Mouse (Mus musculus) intestine, embryonic 15.5 days (tissue): Measurements from ENCODE around the gene Wwp2. TPM values are rescaled to one million over a fixed set of nuclear protein-coding genes. Genes with fewer than 3 reads are reported as not detected.
A peak's percentile ranks its signal among the peaks of the same experiment; 100 is the strongest.

Experiments
- ATAC-seq: fragments of 200-750 bp; cut with Nextera tagmentation; 2 replicates; pipeline ENCODE4 v1.8.0; 2017; ENCODE audit warnings: moderate TSS enrichment, moderate library complexity
- H3K27ac ChIP-seq: fragments of 300-500 bp; sonication (generic); 2 replicates; pipeline ENCODE4 v1.5.1; 2015; ENCODE audit warnings: mild to moderate bottlenecking, inconsistent platforms
- H3K27me3 ChIP-seq: fragments of 300-500 bp; sonication (generic); replicated peaks from 2 replicates; pipeline ENCODE4 v1.6.1; 2015; ENCODE audit warnings: inconsistent platforms
- H3K36me3 ChIP-seq: fragments of 300-500 bp; sonication (generic); 2 replicates; pipeline ENCODE4 v1.6.1; 2015; ENCODE audit warnings: inconsistent platforms
- H3K4me1 ChIP-seq: fragments of 300-500 bp; sonication (generic); replicated peaks from 2 replicates; pipeline ENCODE4 v1.6.1; 2015; ENCODE audit warnings: inconsistent platforms
- H3K4me2 ChIP-seq: fragments of 300-500 bp; sonication (generic); replicated peaks from 2 replicates; pipeline ENCODE4 v1.6.1; 2015; ENCODE audit warnings: mild to moderate bottlenecking, inconsistent platforms
- H3K4me3 ChIP-seq: fragments of 300-500 bp; sonication (generic); replicated peaks from 2 replicates; pipeline ENCODE4 v1.5.1; 2015; ENCODE audit warnings: inconsistent platforms
- H3K9ac ChIP-seq: fragments of 300-500 bp; sonication (generic); 2 replicates; pipeline ENCODE4 v1.6.1; 2015; ENCODE audit warnings: inconsistent platforms
- H3K9me3 ChIP-seq: fragments of 300-500 bp; sonication (generic); 2 replicates; pipeline ENCODE4 v1.6.1; 2016; ENCODE audit warnings: inconsistent platforms
- WGBS: fragments of 180-500 bp; shearing (Covaris S2); methylation state at CpG from one replicate; pipeline ENCODE4 v1.1.7; 2015; 5-methylcytosine and 5-hydroxymethylcytosine counted together
- polyA plus RNA-seq: library from polyadenylated mRNA; unstranded; fragments of >200 nt; fragmentation: Nextera tagmentation; extraction: Ambion mirVana; gene quantifications from 2 replicates; pipeline ENCODE4 v1.2.1, GENCODE M21; 2015

Wwp2 gene
- polyA plus RNA-seq = 37.0 and 39.2 TPM in 2 replicates

DNA sequence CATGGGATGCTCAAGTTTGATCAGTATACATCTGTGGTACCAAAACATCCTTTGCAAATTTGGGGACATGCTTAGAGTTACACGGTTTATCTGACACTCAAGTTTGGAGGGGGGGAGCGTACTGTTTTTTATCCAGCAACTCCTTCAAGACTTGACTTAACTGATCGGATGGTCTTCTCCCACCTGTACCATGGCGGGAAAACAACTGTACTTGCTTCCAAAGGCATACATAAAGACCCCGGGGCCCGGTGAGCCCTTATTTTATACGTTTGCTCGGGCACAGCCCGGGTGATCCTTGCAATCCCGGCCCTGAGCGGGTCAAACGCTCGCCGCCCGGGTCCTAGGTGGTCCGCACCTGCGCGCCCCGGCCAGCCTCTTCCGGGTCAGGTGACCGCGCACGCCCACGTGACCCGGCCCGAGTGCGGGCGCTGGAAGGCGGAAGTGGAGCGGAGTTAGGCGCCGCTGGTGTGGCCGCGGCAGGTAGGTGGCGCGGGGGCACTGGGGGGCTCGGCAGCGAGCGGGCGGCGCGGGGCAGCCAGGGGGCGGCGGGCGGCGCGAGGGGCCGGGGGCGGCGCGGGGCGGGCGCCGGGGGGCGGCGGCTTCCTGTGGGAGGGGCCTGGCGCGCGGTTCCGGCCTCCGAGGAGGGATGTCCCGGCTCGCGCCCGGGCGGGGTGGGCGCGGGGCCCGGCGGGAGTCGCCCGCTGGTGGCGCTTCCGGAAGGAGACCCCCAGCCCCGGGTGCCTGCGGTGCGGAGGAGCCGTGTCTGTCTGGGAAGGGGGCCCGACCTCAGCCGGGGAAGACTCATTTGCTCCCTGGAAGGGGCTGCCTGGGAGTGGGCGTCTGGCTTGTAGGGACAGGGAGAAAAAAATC is at the start of gene Wwp2:
Wwp2 (plus strand) TSS at position 404 of the 870 bp plus-strand sequence.
- Histone ChIP-seq H3K4me2 (peak within 1 kb of the TSS; percentile 82), H3K4me3 (peak within 1 kb of the TSS; percentile 90), H3K4me1 (0 out of 2 replicates have a peak, but pooled peaks cover 11% of the 10 kb centered on the region), H3K27me3 (no peaks in the 10 kb centered on the region), H3K36me3 (no peaks in the 10 kb centered on the region), H3K9ac (peak within 1 kb of the TSS; percentile 92), H3K27ac (peak within 1 kb of the TSS; percentile 89), H3K9me3 (no peaks in the 10 kb centered on the region)
- ATAC-seq = peak; percentile 91
- 0% methylated on average over 40 of the region's 81 CpGs for WGBS

GRCm38 (mm10) chr8:107386642-107387041 is 49.5 kb upstream of the Wwp2 start:
- Histone ChIP-seq H3K36me3 (no peaks in the 10 kb centered on the region), H3K9ac (no peak overlapping the region), H3K9me3 (no peaks in the 10 kb centered on the region), H3K27ac (no peak overlapping the region), H3K4me2 (no peak overlapping the region), H3K27me3 (no peaks in the 10 kb centered on the region), H3K4me1 (peaks cover 12% of the 10 kb centered on the region), H3K4me3 (no peak overlapping the region)
- no peak for ATAC-seq
- WGBS = 29% methylated on average over 3 of the region's 3 CpGs

GRCm38 (mm10) chr8:107387861-107388260 is 48.3 kb upstream of the Wwp2 start:
- WGBS = 70% methylated on average over 5 of the region's 5 CpGs

GRCm38 (mm10) chr8:107389557-107389956 is 46.6 kb upstream of the Wwp2 start:
- H3K27ac ChIP-seq = no peak overlapping the region
- no peaks in the 10 kb centered on the region for H3K27me3 ChIP-seq
- H3K4me1 ChIP-seq = peaks cover 10% of the 10 kb centered on the region
- no peak overlapping the region for H3K4me2 ChIP-seq
- no peak for ATAC-seq
- no peak overlapping the region for H3K4me3 ChIP-seq
- no peaks in the 10 kb centered on the region for H3K9me3 ChIP-seq
- 58% methylated on average over 8 of the region's 8 CpGs for WGBS
- no peaks in the 10 kb centered on the region for H3K36me3 ChIP-seq
- no peak overlapping the region for H3K9ac ChIP-seq

More at GRCm38 (mm10) chr8:107387861-107388260, 48.3 kb upstream of the Wwp2 start:
- H3K9me3 ChIP-seq = no peaks in the 10 kb centered on the region
- no peak overlapping the region for H3K9ac ChIP-seq
- no peaks in the 10 kb centered on the region for H3K27me3 ChIP-seq
- no peak overlapping the region for H3K4me2 ChIP-seq
- H3K36me3 ChIP-seq = no peaks in the 10 kb centered on the region
- H3K4me1 ChIP-seq = peaks cover 12% of the 10 kb centered on the region
- no peak overlapping the region for H3K4me3 ChIP-seq
- H3K27ac ChIP-seq = no peak overlapping the region
- ATAC-seq = no peak

- Histone ChIP-seq H3K9me3 (no peaks in the 10 kb centered on the region), H3K4me3 (no peak overlapping the region), H3K4me1 (peaks cover 9% of the 10 kb centered on the region), H3K27ac (no peak overlapping the region), H3K36me3 (no peaks in the 10 kb centered on the region), H3K4me2 (no peak overlapping the region), H3K27me3 (no peaks in the 10 kb centered on the region), H3K9ac (no peak overlapping the region)
- ATAC-seq = peak; percentile 85
- WGBS = 91% methylated on average over 16 of the region's 16 CpGs
These were observed 45.6 kb upstream of the Wwp2 start for GRCm38 (mm10) chr8:107390476-107391135.

- no peaks in the 10 kb centered on the region for H3K27me3 ChIP-seq
- H3K27ac ChIP-seq = no peak overlapping the region
These were observed 45.0 kb upstream of the Wwp2 start for GRCm38 (mm10) chr8:107391136-107391516.

DNA sequence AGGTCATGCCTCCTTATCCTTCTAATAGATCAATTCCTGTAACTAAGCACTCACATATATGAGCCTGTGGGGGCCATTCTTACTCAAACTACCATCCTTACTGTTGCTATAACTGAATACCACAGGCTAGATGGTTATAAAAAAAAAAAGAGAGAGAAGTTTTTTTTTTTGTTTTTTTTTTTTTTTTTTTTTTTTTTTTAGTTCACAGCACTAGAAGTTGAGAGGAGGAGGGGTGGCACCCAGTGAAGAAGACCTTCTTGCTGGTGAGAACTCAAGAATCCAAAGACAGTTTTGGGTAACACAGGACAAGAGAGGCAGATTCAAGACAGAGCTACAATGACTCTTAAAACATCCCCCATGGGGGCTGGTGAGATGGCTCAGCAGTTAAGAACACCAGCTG is 40.8 kb upstream of the Wwp2 start:
- Histone ChIP-seq H3K9me3 (no peaks in the 10 kb centered on the region), H3K9ac (no peak overlapping the region), H3K27ac (no peak overlapping the region), H3K4me2 (no peak overlapping the region), H3K4me1 (no peaks in the 10 kb centered on the region), H3K4me3 (no peak overlapping the region), H3K36me3 (no peaks in the 10 kb centered on the region), H3K27me3 (no peaks in the 10 kb centered on the region)
- no peak for ATAC-seq

More at GRCm38 (mm10) chr8:107391136-107391516, 45.0 kb upstream of the Wwp2 start:
- H3K9ac ChIP-seq = no peak overlapping the region
- H3K9me3 ChIP-seq = no peaks in the 10 kb centered on the region
- H3K4me2 ChIP-seq = no peak overlapping the region
- H3K36me3 ChIP-seq = no peaks in the 10 kb centered on the region
- no peak overlapping the region for H3K4me3 ChIP-seq
- 79% methylated on average over 4 of the region's 4 CpGs for WGBS
- peak; percentile 46 for ATAC-seq
- peaks cover 9% of the 10 kb centered on the region for H3K4me1 ChIP-seq

DNA sequence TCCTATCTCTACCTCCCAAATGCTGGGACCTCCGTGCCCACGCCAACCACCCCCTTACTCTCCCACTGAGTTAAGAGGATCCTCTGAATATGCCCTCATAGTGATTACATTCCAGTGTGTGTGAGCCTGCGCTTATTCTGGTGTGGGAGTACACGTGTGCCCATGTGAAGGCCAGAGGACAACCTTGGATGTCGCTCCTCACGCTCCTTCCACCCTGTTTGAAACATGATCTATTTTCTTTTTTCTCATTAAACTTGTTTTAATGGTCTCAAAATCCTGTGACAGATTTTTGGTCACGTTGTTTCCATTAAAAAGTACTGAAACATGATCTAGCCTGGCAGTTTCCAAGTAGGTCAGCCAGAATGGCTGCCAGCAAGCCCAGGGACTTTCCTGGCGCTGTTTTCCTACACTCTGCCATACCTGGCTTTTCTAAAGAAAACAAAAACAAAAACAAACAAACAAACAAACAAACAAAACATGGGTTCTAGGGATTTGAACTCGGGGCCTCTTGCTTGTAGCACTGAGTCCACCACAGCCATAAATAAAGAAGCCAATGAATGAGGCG is 40.0 kb upstream of the Wwp2 start:
- no peak overlapping the region for H3K4me2 ChIP-seq
- ATAC-seq = no peak
- H3K4me1 ChIP-seq = no peaks in the 10 kb centered on the region
- H3K9ac ChIP-seq = no peak overlapping the region
- no peaks in the 10 kb centered on the region for H3K36me3 ChIP-seq
- no peak overlapping the region for H3K27ac ChIP-seq
- 89% methylated on average over 10 of the region's 10 CpGs for WGBS
- no peaks in the 10 kb centered on the region for H3K9me3 ChIP-seq
- H3K27me3 ChIP-seq = no peaks in the 10 kb centered on the region
- H3K4me3 ChIP-seq = no peak overlapping the region

- no peaks in the 10 kb centered on the region for H3K27me3 ChIP-seq
- H3K36me3 ChIP-seq = no peaks in the 10 kb centered on the region
- H3K4me1 ChIP-seq = peaks cover 1% of the 10 kb centered on the region; the same call in 1 of the 2 replicates
- no peak overlapping the region for H3K9ac ChIP-seq
- H3K27ac ChIP-seq = no peak overlapping the region
- H3K4me3 ChIP-seq = no peak overlapping the region
- no peak overlapping the region for H3K4me2 ChIP-seq
- 41% methylated on average over 12 of the region's 12 CpGs for WGBS
- H3K9me3 ChIP-seq = no peaks in the 10 kb centered on the region
- no peak for ATAC-seq
These were observed 38.5 kb upstream of the Wwp2 start for GRCm38 (mm10) chr8:107397665-107398064.

DNA sequence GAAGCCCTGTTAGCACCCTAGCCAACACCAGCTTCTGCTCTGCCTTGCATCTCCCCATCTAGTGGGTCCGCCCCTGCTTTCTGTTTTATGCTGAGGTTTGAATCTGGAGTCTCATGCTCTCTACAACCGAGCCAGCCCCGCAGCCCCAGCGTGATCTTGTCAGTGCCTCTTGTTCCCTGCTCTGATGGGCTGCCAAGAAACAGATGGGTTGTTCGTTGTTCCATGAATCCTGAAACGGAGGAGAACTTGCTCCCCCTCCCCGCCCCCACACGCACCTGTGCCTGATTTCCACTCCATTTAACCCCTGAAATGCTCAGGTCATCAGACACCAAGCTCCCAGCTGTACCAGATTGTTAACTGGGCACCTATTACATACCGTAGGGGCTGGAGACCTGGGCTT is 36.7 kb upstream of the Wwp2 start:
- H3K9ac ChIP-seq = no peak overlapping the region
- no peak overlapping the region for H3K4me2 ChIP-seq
- ATAC-seq = no peak
- H3K36me3 ChIP-seq = no peaks in the 10 kb centered on the region
- no peak overlapping the region for H3K27ac ChIP-seq
- peaks cover 10% of the 10 kb centered on the region for H3K4me1 ChIP-seq
- H3K4me3 ChIP-seq = no peak overlapping the region
- H3K9me3 ChIP-seq = no peaks in the 10 kb centered on the region
- WGBS = 43% methylated on average over 9 of the region's 9 CpGs
- H3K27me3 ChIP-seq = no peaks in the 10 kb centered on the region

DNA sequence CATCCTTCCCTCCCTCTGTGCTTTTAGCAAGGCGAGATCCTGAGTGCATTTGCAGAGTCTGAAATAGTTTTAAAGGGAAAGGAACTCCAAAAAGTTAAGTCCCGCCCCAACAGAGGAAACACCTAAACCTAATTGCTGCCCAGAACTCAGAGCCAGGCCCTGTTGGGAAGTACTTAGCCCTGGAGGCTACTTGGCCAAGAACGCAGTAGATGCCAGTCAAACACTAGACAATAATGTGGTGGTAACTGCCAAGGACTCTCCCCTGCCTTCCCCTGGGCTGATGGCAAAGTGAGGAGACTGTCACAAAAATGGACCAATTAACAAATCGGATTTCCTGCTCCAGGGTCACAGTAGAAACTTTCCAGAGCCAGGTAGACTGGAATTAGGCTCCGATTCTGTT is 34.3 kb upstream of the Wwp2 start:
- Histone ChIP-seq H3K27me3 (no peaks in the 10 kb centered on the region), H3K4me3 (no peak overlapping the region), H3K9ac (no peak overlapping the region), H3K27ac (no peak overlapping the region), H3K4me2 (no peak overlapping the region), H3K9me3 (no peaks in the 10 kb centered on the region), H3K36me3 (no peaks in the 10 kb centered on the region), H3K4me1 (peaks cover 10% of the 10 kb centered on the region)
- WGBS = 75% methylated on average over 5 of the region's 5 CpGs
- no peak for ATAC-seq

GRCm38 (mm10) chr8:107403038-107403781 is 33.0 kb upstream of the Wwp2 start, which contains the start of gene Nqo1:
Gene Nqo1, minus strand, starts transcription at chr8:107403206.
- Histone ChIP-seq H3K27ac (no peak within 1 kb of the TSS; the same call in 1 of the 2 replicates), H3K4me1 (peaks cover 10% of the 10 kb centered on the region), H3K4me2 (peak within 1 kb of the TSS; percentile 63), H3K4me3 (peak within 1 kb of the TSS; percentile 31), H3K36me3 (no peaks in the 10 kb centered on the region), H3K9me3 (no peaks in the 10 kb centered on the region), H3K27me3 (no peaks in the 10 kb centered on the region), H3K9ac (no peak within 1 kb of the TSS)
- 14% methylated on average over 22 of the region's 22 CpGs for WGBS
- peak; percentile 94 for ATAC-seq
